ENCODE assay signal across 7 mouse cellular contexts in the genomic region with DNA sequence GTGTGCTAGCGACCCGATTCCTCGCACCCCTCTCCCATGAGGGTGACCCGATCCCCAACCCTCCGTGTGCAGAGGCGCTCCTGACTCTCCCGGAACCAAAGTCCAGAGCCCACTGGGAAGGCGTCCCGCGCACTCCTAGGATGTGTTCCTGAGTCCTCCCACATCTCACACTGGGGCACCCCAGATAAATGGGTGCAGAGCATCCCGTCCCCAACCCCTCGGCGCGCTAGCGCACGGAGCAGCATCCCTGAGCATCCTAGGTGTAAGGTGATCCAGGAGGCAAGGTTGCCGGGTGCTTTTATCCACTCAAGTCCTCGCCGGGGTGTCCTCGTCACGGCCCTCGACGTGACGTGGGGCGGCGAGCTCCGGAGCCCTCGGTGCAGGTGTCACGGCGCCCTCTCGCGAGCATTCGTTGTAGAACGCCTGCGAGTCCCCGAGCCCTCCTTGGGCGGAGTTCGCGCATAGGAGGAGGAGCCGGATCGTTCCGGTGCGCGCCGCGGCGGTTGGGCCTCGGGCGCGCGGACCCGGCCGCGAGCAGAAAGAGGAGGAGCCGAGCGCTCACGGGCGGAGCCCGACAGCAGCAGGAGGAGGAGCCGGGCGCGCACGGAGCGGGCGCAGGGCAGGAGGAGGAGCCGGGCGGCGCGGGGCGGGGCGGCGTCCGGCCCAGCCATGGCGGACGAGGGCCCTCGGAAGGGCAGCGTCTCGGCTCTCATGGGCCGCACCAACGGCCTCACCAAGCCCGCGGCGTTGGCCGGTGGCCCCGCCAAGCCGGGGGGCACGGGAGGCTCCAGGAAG. TPM values are rescaled to one million over a fixed set of nuclear protein-coding genes. Genes with fewer than 3 reads are reported as not detected.
DNase-seq lines count a peak whose midpoint lies in the region; ATAC-seq and TF ChIP-seq lines count a peak whose summit lies in the region.

A gene (minus strand): TSS at position 373 of the 795 bp plus-strand sequence.
A gene (plus strand): TSS at position 535 of the 795 bp plus-strand sequence.

- H3K36me3 ChIP-seq in embryonic facial prominence, embryonic 12.5 days: 0 out of 2 replicates have a peak, but pooled peaks cover 12% of the 10 kb centered on the region
- H3K36me3 ChIP-seq in kidney, adult 2 months (ENCODE audit: control insufficient read depth, insufficient read depth, low read length): no peaks in the 10 kb centered on the region
- peaks cover 25% of the 10 kb centered on the region for H3K36me3 ChIP-seq in limb, embryonic 12.5 days
- H3K36me3 ChIP-seq in midbrain, embryonic 15.5 days (replicated peaks): no peaks in the 10 kb centered on the region
- H3K36me3 ChIP-seq in spleen, adult 2 months (ENCODE audit: control insufficient read depth, insufficient read depth, low read length): no peaks in the 10 kb centered on the region

- no peaks in the 10 kb centered on the region for H3K9me3 ChIP-seq in embryonic facial prominence, embryonic 12.5 days
- no peaks in the 10 kb centered on the region for H3K9me3 ChIP-seq in limb, embryonic 12.5 days
- H3K9me3 ChIP-seq in midbrain, embryonic 15.5 days: no peaks in the 10 kb centered on the region

- H3K4me1 ChIP-seq in embryonic facial prominence, embryonic 12.5 days: peaks cover 15% of the 10 kb centered on the region
- H3K4me1 ChIP-seq in kidney, adult 2 months (ENCODE audit: control insufficient read depth, insufficient read depth, low read length): peaks cover 9% of the 10 kb centered on the region; the same call in 1 of the 2 replicates
- H3K4me1 ChIP-seq in limb, embryonic 12.5 days (replicated peaks): peaks cover 18% of the 10 kb centered on the region
- peaks cover 32% of the 10 kb centered on the region for H3K4me1 ChIP-seq in midbrain, embryonic 15.5 days
- H3K4me1 ChIP-seq in spleen, adult 2 months (ENCODE audit: control insufficient read depth, insufficient read depth, insufficient read length): peaks cover 10% of the 10 kb centered on the region; the same call in 1 of the 2 replicates

- ATAC-seq in embryonic facial prominence, embryonic 12.5 days (ENCODE audit: insufficient number of reproducible peaks, insufficient read depth, low FRiP score, low TSS enrichment): peak; percentile 94
- peak; percentile 90 for ATAC-seq in limb, embryonic 12.5 days (ENCODE audit: insufficient number of reproducible peaks, insufficient read depth, low FRiP score, low TSS enrichment, low read depth)
- peak; percentile 96 for ATAC-seq in midbrain, embryonic 15.5 days (replicated peaks)

- peak within 1 kb of the TSS; percentile 95 for H3K9ac ChIP-seq in embryonic facial prominence, embryonic 12.5 days
- H3K9ac ChIP-seq in limb, embryonic 12.5 days (replicated peaks): peak within 1 kb of the TSS; percentile 94
- H3K9ac ChIP-seq in midbrain, embryonic 15.5 days: peak within 1 kb of the TSS; percentile 90

- under 1% methylated on average over 80 of the region's 87 CpGs for WGBS in embryonic facial prominence, embryonic 12.5 days
- 2% methylated on average over 85 of the region's 87 CpGs for WGBS in kidney, adult 2 months
- under 1% methylated on average over 87 of the region's 87 CpGs for WGBS in limb, embryonic 12.5 days
- under 1% methylated on average over 73 of the region's 87 CpGs for WGBS in midbrain, embryonic 15.5 days
- under 1% methylated on average over 81 of the region's 87 CpGs for WGBS in spleen, adult 2 months

- H3K4me3 ChIP-seq in embryonic facial prominence, embryonic 12.5 days: peak within 1 kb of the TSS; percentile 97
- peak within 1 kb of the TSS; percentile 95 for H3K4me3 ChIP-seq in kidney, adult 2 months (ENCODE audit: insufficient read depth, low read depth, low read length)
- H3K4me3 ChIP-seq in limb, embryonic 12.5 days (replicated peaks): peak within 1 kb of the TSS; percentile 96
- H3K4me3 ChIP-seq in midbrain, embryonic 15.5 days: peak within 1 kb of the TSS; percentile 85
- H3K4me3 ChIP-seq in spleen, adult 2 months (ENCODE audit: extremely low read depth, insufficient read depth, insufficient read length): peak within 1 kb of the TSS; percentile 96

- H3K4me2 ChIP-seq in embryonic facial prominence, embryonic 12.5 days (replicated peaks): peak within 1 kb of the TSS; percentile 95
- H3K4me2 ChIP-seq in limb, embryonic 12.5 days: peak within 1 kb of the TSS; percentile 97
- peak within 1 kb of the TSS; percentile 98 for H3K4me2 ChIP-seq in midbrain, embryonic 15.5 days

- no peaks in the 10 kb centered on the region for H3K27me3 ChIP-seq in embryonic facial prominence, embryonic 12.5 days
- no peaks in the 10 kb centered on the region for H3K27me3 ChIP-seq in kidney, adult 2 months (replicated peaks; ENCODE audit: control insufficient read depth, insufficient read depth, low read length)
- H3K27me3 ChIP-seq in limb, embryonic 12.5 days: no peaks in the 10 kb centered on the region
- no peaks in the 10 kb centered on the region for H3K27me3 ChIP-seq in midbrain, embryonic 15.5 days (replicated peaks)
- no peaks in the 10 kb centered on the region for H3K27me3 ChIP-seq in spleen, adult 2 months (ENCODE audit: control insufficient read depth, insufficient read depth, low read length)

- peak within 1 kb of the TSS; percentile 88 for H3K27ac ChIP-seq in embryonic facial prominence, embryonic 12.5 days
- peak within 1 kb of the TSS; percentile 91 for H3K27ac ChIP-seq in kidney, adult 2 months (ENCODE audit: insufficient read depth, low read depth, low read length)
- peak within 1 kb of the TSS; percentile 86 for H3K27ac ChIP-seq in limb, embryonic 12.5 days
- peak within 1 kb of the TSS; percentile 96 for H3K27ac ChIP-seq in midbrain, embryonic 15.5 days
- peak within 1 kb of the TSS; percentile 82 for H3K27ac ChIP-seq in spleen, adult 2 months (ENCODE audit: insufficient read depth, low read length)

- TF ChIP-seq CTCF in kidney, adult 2 months (conservative IDR thresholded peaks at IDR 0.05; ENCODE audit: insufficient read depth, insufficient read length, low read depth, low read length): peak; percentile 61
- peak; percentile 55; the same call in 1 of the 2 replicates for TF ChIP-seq CTCF in spleen, adult 2 months (IDR thresholded peaks at IDR 0.05; ENCODE audit: extremely low read depth, insufficient read depth, insufficient read length, insufficient replicate concordance)

- peak; percentile 69 for TF ChIP-seq POLR2A in kidney, adult 2 months (IDR thresholded peaks at IDR 0.05; ENCODE audit: low read depth, low read length)
- TF ChIP-seq POLR2A in spleen, adult 2 months (IDR thresholded peaks at IDR 0.05; ENCODE audit: low read depth, low read length): peak; percentile 85

- DNase-seq in adrenal gland, postnatal 25 days: peak; percentile 97
- DNase-seq in heart, adult 18-20 months: peak; percentile 96 to 97
- DNase-seq in kidney, adult 2 months: peak; percentile 98
- peak; percentile 96 for DNase-seq in spleen, adult 2 months (ENCODE audit: low read depth in 1 of 2, low spot score in 2 of 2)

RNA-seq across cellular contexts. Expression of the first gene that starts in this region (rescaled TPM):
- total RNA-seq in adrenal gland, postnatal 25 days (2021): 22.3 and 25.7 TPM in 2 replicates
- 52.9 and 53.2 TPM in 2 replicates for polyA plus RNA-seq in embryonic facial prominence, embryonic 12.5 days (2016; fragmentation: Nextera tagmentation; extraction: Ambion mirVana)
- total RNA-seq in heart, adult 18-20 months (2021): 10 to 100 TPM; 10.4 to 10.6 TPM
- 17.3 and 18.7 TPM in 2 replicates for polyA plus RNA-seq in kidney, adult 2 months (2012; rRNA removed)
- polyA plus RNA-seq in limb, embryonic 12.5 days (2016; fragmentation: Nextera tagmentation; extraction: Ambion mirVana): 54.1 and 55.9 TPM in 2 replicates
- polyA plus RNA-seq in midbrain, embryonic 15.5 days (2015; fragmentation: Nextera tagmentation; extraction: Ambion mirVana): 42.1 and 42.6 TPM in 2 replicates
- polyA plus RNA-seq in spleen, adult 2 months (2012; rRNA removed): 18.2 TPM in 2 replicates

RNA-seq across cellular contexts. Expression of the second gene that starts in this region (rescaled TPM):
- 153 and 195 TPM in 2 replicates for total RNA-seq in adrenal gland, postnatal 25 days (2021)
- 108 and 109 TPM in 2 replicates for polyA plus RNA-seq in embryonic facial prominence, embryonic 12.5 days (2016; fragmentation: Nextera tagmentation; extraction: Ambion mirVana)
- total RNA-seq in heart, adult 18-20 months (2021): 10 to 100 TPM; 80.1 to 85.0 TPM
- 34.4 and 38.0 TPM in 2 replicates for polyA plus RNA-seq in kidney, adult 2 months (2012; rRNA removed)
- 105 and 114 TPM in 2 replicates for polyA plus RNA-seq in limb, embryonic 12.5 days (2016; fragmentation: Nextera tagmentation; extraction: Ambion mirVana)
- 70.4 and 74.9 TPM in 2 replicates for polyA plus RNA-seq in midbrain, embryonic 15.5 days (2015; fragmentation: Nextera tagmentation; extraction: Ambion mirVana)
- 31.3 and 31.6 TPM in 2 replicates for polyA plus RNA-seq in spleen, adult 2 months (2012; rRNA removed)

Comparison
In these comparisons a context has a peak if more than half of its experiments do, and no peak if none do; other contexts are left out.
1. Peak in every context shown above with its lines: DNase-seq, ATAC-seq, H3K4me3 ChIP-seq and H3K27ac ChIP-seq.